Mouse (Mus musculus) liver, embryonic 14.5 days (tissue): ENCODE results near the gene Gramd1a. TPM values are rescaled to one million over a fixed set of nuclear protein-coding genes. Genes with fewer than 3 reads are reported as not detected.
A peak's percentile ranks its signal among the peaks of the same experiment; 100 is the strongest.

Experiments
- ATAC-seq: fragments of 200-750 bp; cut with Nextera tagmentation; 2 replicates; pipeline ENCODE4 v1.8.0; 2017; ENCODE audit warnings: moderate number of reproducible peaks, mild to moderate bottlenecking, moderate library complexity; ENCODE audit not compliant: insufficient read depth
- DNase-seq, 3 experiments: peaks; one replicate each; pipeline ENCODE4 v3.0.0-alpha.2; 2012 to 2013; ENCODE audit warnings: low read depth in 3 of 3, low spot score in 3 of 3
- H3K27ac ChIP-seq: fragments of 300-500 bp; sonication (generic); 2 replicates; pipeline ENCODE4 v1.5.1; 2014; ENCODE audit warnings: moderate library complexity, mild to moderate bottlenecking, control low read depth, inconsistent platforms
- H3K27me3 ChIP-seq: fragments of 300-500 bp; sonication (generic); 2 replicates; pipeline ENCODE4 v1.6.1; 2014; ENCODE audit warnings: mild to moderate bottlenecking, low read length, moderate library complexity; ENCODE audit not compliant: control insufficient read depth, insufficient read depth
- H3K36me3 ChIP-seq: fragments of 300-500 bp; sonication (generic); replicated peaks from 2 replicates; pipeline ENCODE4 v1.6.1; 2014; ENCODE audit warnings: low read depth; ENCODE audit not compliant: control insufficient read depth, insufficient read depth
- H3K4me1 ChIP-seq, 2 experiments: fragments of 200-500 bp in 1 of 2; fragments of 300-500 bp in 1 of 2; sonication (generic) in 1 of 2; replicated peaks; 2 replicates each; pipeline ENCODE4 v1.6.1; 2012 to 2014; ENCODE audit warnings: antibody characterized with exemption in 1 of 2, inconsistent platforms in 1 of 2, low read length in 1 of 2; ENCODE audit not compliant: control insufficient read depth in 2 of 2, insufficient read depth in 2 of 2
- H3K4me2 ChIP-seq: fragments of 300-500 bp; sonication (generic); 2 replicates; pipeline ENCODE4 v1.6.1; 2014; ENCODE audit warnings: low read depth, mild to moderate bottlenecking, control low read depth, moderate library complexity
- H3K4me3 ChIP-seq, 2 experiments: fragments of 200-500 bp in 1 of 2; fragments of 300-500 bp in 1 of 2; sonication (generic) in 1 of 2; 2 replicates each; pipeline ENCODE4 v1.5.1; 2012 to 2014; ENCODE audit warnings: low read depth in 2 of 2, low read length in 2 of 2, mild to moderate bottlenecking in 2 of 2, control low read depth in 1 of 2, inconsistent platforms in 1 of 2, moderate library complexity in 1 of 2; ENCODE audit not compliant: insufficient read depth in 1 of 2
- H3K9ac ChIP-seq: fragments of 300-500 bp; sonication (generic); replicated peaks from 2 replicates; pipeline ENCODE4 v1.6.1; 2014; ENCODE audit warnings: mild to moderate bottlenecking, control low read depth, moderate library complexity
- H3K9me3 ChIP-seq: fragments of 300-500 bp; sonication (generic); 2 replicates; pipeline ENCODE4 v1.6.1; 2016; ENCODE audit warnings: low read length, mixed read lengths; ENCODE audit not compliant: control insufficient read depth
- CTCF ChIP-seq: IDR thresholded peaks from 2 replicates; pipeline ENCODE4 v1.5.1; 2016; ENCODE audit warnings: antibody characterized with exemption, low read depth, control low read depth
- EP300 ChIP-seq: IDR thresholded peaks from 2 replicates; pipeline ENCODE4 v1.6.1; 2016; ENCODE audit warnings: antibody characterized with exemption, low read depth
- WGBS: fragments of 180-500 bp; shearing (Covaris S2); extraction: QIAGEN DNeasy Blood & Tissue Kit; methylation state at CpG from one replicate; pipeline ENCODE4 v1.1.7; 2014; ENCODE audit not compliant: insufficient replicate concordance; 5-methylcytosine and 5-hydroxymethylcytosine counted together
- polyA plus RNA-seq, 2 experiments: library from polyadenylated mRNA; depleted of rRNA in 1 of 2; stranded (reverse) in 1 of 2; unstranded in 1 of 2; fragments of >200 nt; fragmentation: Nextera tagmentation in 1 of 2; extraction: Ambion mirVana in 1 of 2; gene quantifications; 2 replicates each; pipeline versions ENCODE4 v1.2.1 to v1.2.3; 2012 to 2014

The Gramd1a gene
- polyA plus RNA-seq, 2 experiments: 8.5 to 19.1 TPM

GRCm38 (mm10) chr7:31107781-31108180, 47.9 kb downstream of the Gramd1a start:
- H3K27me3 ChIP-seq: no peaks in the 10 kb centered on the region
- H3K36me3 ChIP-seq: no peaks in the 10 kb centered on the region
- no peak overlapping the region for H3K27ac ChIP-seq
- H3K9me3 ChIP-seq: no peaks in the 10 kb centered on the region
- no peak overlapping the region for H3K4me2 ChIP-seq
- DNase-seq (no peak), ATAC-seq (no peak)
- 63% methylated on average over 11 of the region's 11 CpGs for WGBS
- peaks cover 0 to 12% of the 10 kb centered on the region in 2 experiments; a peak in 2 of 4 replicates for H3K4me1 ChIP-seq
- H3K9ac ChIP-seq: no peak overlapping the region
- no peak for TF ChIP-seq EP300
- TF ChIP-seq CTCF: no peak
- no peak overlapping the region for H3K4me3 ChIP-seq

GRCm38 (mm10) chr7:31106166-31106565, 49.5 kb downstream of the Gramd1a start:
- H3K36me3 ChIP-seq: no peaks in the 10 kb centered on the region
- DNase-seq (no peak), ATAC-seq (no peak)
- WGBS: 29% methylated on average over 3 of the region's 3 CpGs
- TF ChIP-seq EP300: no peak
- TF ChIP-seq CTCF: no peak
- no peak overlapping the region for H3K4me3 ChIP-seq
- H3K27ac ChIP-seq: no peak overlapping the region
- no peaks in the 10 kb centered on the region for H3K27me3 ChIP-seq
- peaks cover 0 to 6% of the 10 kb centered on the region in 2 experiments; a peak in 1 of 4 replicates for H3K4me1 ChIP-seq
- H3K4me2 ChIP-seq: no peak overlapping the region
- H3K9me3 ChIP-seq: no peaks in the 10 kb centered on the region
- no peak overlapping the region for H3K9ac ChIP-seq

DNA sequence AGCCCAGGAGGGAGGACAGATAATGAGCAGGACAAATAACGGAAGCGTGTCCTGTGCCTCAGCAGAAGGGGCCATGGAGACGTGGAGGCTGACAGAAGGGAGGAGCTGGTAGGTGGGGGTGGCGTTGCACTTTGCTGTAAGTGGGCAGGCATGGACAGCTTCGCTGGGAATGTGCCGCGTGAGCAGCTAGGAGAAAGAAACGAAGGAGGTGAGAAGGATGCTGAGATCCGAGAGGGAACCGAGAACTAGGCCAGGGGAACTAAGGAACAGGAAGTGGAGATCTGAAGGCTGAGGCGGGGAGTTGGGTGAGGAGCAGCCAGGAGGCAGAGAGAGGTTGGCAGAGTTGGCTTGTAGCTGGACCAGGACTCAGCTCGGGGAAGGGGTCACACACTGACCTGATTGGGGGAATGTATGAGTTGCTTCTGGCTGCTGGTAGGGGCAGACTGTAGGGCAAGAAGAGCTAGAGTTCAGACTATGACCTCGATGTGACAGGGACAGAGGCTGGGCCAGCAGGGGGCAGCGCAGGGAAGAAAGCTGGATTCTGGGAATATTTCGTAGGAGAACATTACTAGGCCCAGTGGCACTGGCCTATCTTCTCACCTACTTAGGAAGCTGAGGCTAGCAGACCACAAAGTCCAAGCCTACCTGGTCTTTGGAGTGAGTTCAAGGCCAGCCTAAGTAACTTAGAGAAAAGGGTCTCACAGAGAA, 50.5 kb downstream of the Gramd1a start:
- no peaks in the 10 kb centered on the region for H3K27me3 ChIP-seq
- ATAC-seq (no peak), DNase-seq (no peak)
- no peaks in the 10 kb centered on the region for H3K36me3 ChIP-seq
- no peak overlapping the region for H3K9ac ChIP-seq
- no peaks in the 10 kb centered on the region for H3K9me3 ChIP-seq
- TF ChIP-seq CTCF (peak; percentile 68), EP300 (no peak)
- 33% methylated on average over 15 of the region's 15 CpGs for WGBS
- H3K4me3 ChIP-seq: no peak overlapping the region
- 0 out of 4 replicates have a peak, but pooled peaks cover 0 to 1% of the 10 kb centered on the region in 2 experiments for H3K4me1 ChIP-seq
- H3K4me2 ChIP-seq: no peak overlapping the region
- H3K27ac ChIP-seq: no peak overlapping the region

- ATAC-seq (no peak), DNase-seq (no peak)
- Histone ChIP-seq H3K4me3 (no peak overlapping the region), H3K9me3 (no peaks in the 10 kb centered on the region), H3K4me2 (no peak overlapping the region), H3K36me3 (no peaks in the 10 kb centered on the region), H3K27me3 (no peaks in the 10 kb centered on the region), H3K4me1 (no peaks in the 10 kb centered on the region), H3K27ac (no peak overlapping the region), H3K9ac (no peak overlapping the region)
- 53% methylated on average over 14 of the region's 14 CpGs for WGBS
- TF ChIP-seq CTCF: no peak
- no peak for TF ChIP-seq EP300
Observed at GRCm38 (mm10) chr7:31100786-31101185, 54.9 kb downstream of the Gramd1a start.

DNA sequence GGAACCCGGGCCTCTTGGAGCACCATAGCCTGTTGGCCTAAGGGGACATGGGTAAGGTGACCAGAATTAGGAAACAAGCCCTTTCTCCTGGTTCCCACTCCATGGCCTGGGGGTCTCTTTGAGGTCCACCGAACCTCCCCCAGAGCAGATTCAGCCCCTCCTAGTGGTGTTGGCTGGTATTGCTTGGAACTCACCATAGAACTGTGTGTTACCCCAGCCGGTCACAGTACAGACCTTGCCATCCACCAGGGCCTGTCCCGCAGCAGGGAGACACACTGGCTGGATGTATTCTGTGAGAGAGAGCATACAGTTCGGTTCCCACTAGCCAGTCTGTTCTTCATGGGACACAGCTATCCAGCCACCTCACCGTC, 56.1 kb downstream of the Gramd1a start:
- no peak for ATAC-seq
- TF ChIP-seq EP300 (no peak), CTCF (peak; percentile 44)
- no peaks in the 10 kb centered on the region for H3K27me3 ChIP-seq
- no peak overlapping the region for H3K9ac ChIP-seq
- H3K4me2 ChIP-seq: no peak overlapping the region
- WGBS: 59% methylated on average over 6 of the region's 6 CpGs
- no peaks in the 10 kb centered on the region for H3K9me3 ChIP-seq
- no peaks in the 10 kb centered on the region for H3K4me1 ChIP-seq
- no peak overlapping the region for H3K4me3 ChIP-seq
- H3K27ac ChIP-seq: no peak overlapping the region
- H3K36me3 ChIP-seq: no peaks in the 10 kb centered on the region
- DNase-seq: no peak
